ENCODE assay signal across 19 mouse cellular contexts in genomic region chr2:48404460-48404859, GRCm38 (mm10).
"Had no signal": no experiment of that assay in that cellular context is flagged by ENCODE, and none has a peak within 500 bp of the region (broad histone marks: within the 10 kb centered on the region; RNA-seq: fewer than 3 reads in every experiment).

No protein-coding gene starts in this region.

- H3K36me3 ChIP-seq: limb, embryonic 10.5 days; limb, embryonic 13.5 days; liver, embryonic 13.5 days; midbrain, embryonic 12.5 days; neural tube, embryonic 13.5 days had no signal

- H3K4me2 ChIP-seq: limb, embryonic 13.5 days; liver, embryonic 13.5 days; lung, embryonic 14.5 days; midbrain, embryonic 12.5 days; neural tube, embryonic 13.5 days had no signal

- DNase-seq: kidney, adult 2 months; kidney, postnatal 25 days; layer of hippocampus, adult 9-11 months; liver, embryonic 13.5 days; lung, embryonic 14.5 days; retina, postnatal 1 day; right cerebral cortex, postnatal 25 days; spleen, adult 18-20 months; thymus, postnatal 36 days had no signal

- H3K4me1 ChIP-seq: limb, embryonic 13.5 days; midbrain, embryonic 12.5 days; neural tube, embryonic 13.5 days had no signal

- H3K4me3 ChIP-seq: layer of hippocampus, adult 2 months; limb, embryonic 10.5 days; limb, embryonic 13.5 days; liver, embryonic 13.5 days; midbrain, embryonic 12.5 days; myocyte; neural tube, embryonic 13.5 days had no signal

- ATAC-seq: inflammation-experienced regulatory T-cells, adult 6 months; lung, postnatal 0 days had no signal

- H3K27ac ChIP-seq: kidney, postnatal 0 days; layer of hippocampus, adult 2 months; limb, embryonic 10.5 days; limb, embryonic 13.5 days; liver, embryonic 13.5 days; macrophage; midbrain, embryonic 12.5 days; neural tube, embryonic 13.5 days had no signal

- H3K9ac ChIP-seq: limb, embryonic 13.5 days; liver, embryonic 13.5 days; lung, embryonic 14.5 days; midbrain, embryonic 12.5 days; neural tube, embryonic 13.5 days had no signal

- H3K27me3 ChIP-seq: limb, embryonic 13.5 days; liver, embryonic 13.5 days; midbrain, embryonic 12.5 days; neural tube, embryonic 13.5 days had no signal

- H3K9me3 ChIP-seq: limb, embryonic 10.5 days; limb, embryonic 13.5 days; liver, embryonic 13.5 days; midbrain, embryonic 12.5 days; neural tube, embryonic 13.5 days had no signal
